In genomic region chr7:24298973-24299708, GRCm38 (mm10) we compare ENCODE assay signal across 8 mouse cellular contexts. TPM values are rescaled to one million over a fixed set of nuclear protein-coding genes. Genes with fewer than 3 reads are reported as not detected.
DNase-seq lines count a peak whose midpoint lies in the region; ATAC-seq and TF ChIP-seq lines count a peak whose summit lies in the region.

No protein-coding gene starts in this region.

- H3K36me3 ChIP-seq in forebrain, postnatal 0 days (ENCODE audit: insufficient read depth): peaks cover 49% of the 10 kb centered on the region
- peaks cover 39% of the 10 kb centered on the region for H3K36me3 ChIP-seq in lung, embryonic 14.5 days (ENCODE audit: insufficient read depth)

- peak; percentile 74 for DNase-seq in Muller cell, postnatal 12 days (ENCODE audit: inconsistent ontology term)
- peak; percentile 86 for DNase-seq in cerebellum, adult 8-10 months
- peak; percentile 95 for DNase-seq in forebrain, postnatal 0 days
- peak; percentile 76 for DNase-seq in heart, postnatal 4 days
- peak; percentile 87 to 89 for DNase-seq in layer of hippocampus, adult 8-10 months (ENCODE audit: low spot score in 2 of 2)
- DNase-seq in lung, embryonic 14.5 days: peak; percentile 97
- peak; percentile 82 for DNase-seq in testis, postnatal 14 days (ENCODE audit: low spot score)

- peak overlapping the region; percentile 75 for H3K4me3 ChIP-seq in forebrain, postnatal 0 days (ENCODE audit: low read depth, low read length)
- peak overlapping the region; percentile 72 for H3K4me3 ChIP-seq in lung, embryonic 14.5 days (ENCODE audit: low read depth, low read length)

- peak overlapping the region; percentile 77 for H3K9ac ChIP-seq in forebrain, postnatal 0 days
- peak overlapping the region; percentile 79 for H3K9ac ChIP-seq in lung, embryonic 14.5 days

- ATAC-seq in forebrain, postnatal 0 days: peak; percentile 95
- ATAC-seq in lung, embryonic 14.5 days (ENCODE audit: insufficient read depth): peak; percentile 94
- ATAC-seq in neutrophil, adult 5-6 weeks (ENCODE audit: extremely low read depth, insufficient number of reproducible peaks, low FRiP score, poor library complexity, severe bottlenecking): peak; percentile 82

- WGBS in forebrain, postnatal 0 days: under 1% methylated on average over 40 of the region's 47 CpGs
- WGBS in lung, embryonic 14.5 days: under 1% methylated on average over 46 of the region's 47 CpGs

- H3K27ac ChIP-seq in forebrain, postnatal 0 days (ENCODE audit: low read depth, low read length): peak overlapping the region; percentile 95
- peak overlapping the region; percentile 93 for H3K27ac ChIP-seq in lung, embryonic 14.5 days (ENCODE audit: low read depth)

- H3K4me1 ChIP-seq in forebrain, postnatal 0 days (ENCODE audit: insufficient read depth): peaks cover 4% of the 10 kb centered on the region; the same call in 1 of the 2 replicates
- H3K4me1 ChIP-seq in lung, embryonic 14.5 days (ENCODE audit: insufficient read depth): peaks cover 6% of the 10 kb centered on the region; the same call in 1 of the 2 replicates

- TF ChIP-seq CTCF in forebrain, postnatal 0 days (IDR thresholded peaks at IDR 0.05; ENCODE audit: low read depth): peak; percentile 64
- peak; percentile 58 for TF ChIP-seq CTCF in lung, embryonic 14.5 days (IDR thresholded peaks at IDR 0.05; ENCODE audit: low read depth)

- peak overlapping the region; percentile 54 for H3K4me2 ChIP-seq in forebrain, postnatal 0 days (ENCODE audit: low read depth)
- peak overlapping the region; percentile 91 for H3K4me2 ChIP-seq in lung, embryonic 14.5 days

- H3K9me3 ChIP-seq in forebrain, postnatal 0 days (ENCODE audit: low read length): no peaks in the 10 kb centered on the region
- H3K9me3 ChIP-seq in lung, embryonic 14.5 days (ENCODE audit: low read depth, low read length): no peaks in the 10 kb centered on the region

- no peaks in the 10 kb centered on the region for H3K27me3 ChIP-seq in forebrain, postnatal 0 days (ENCODE audit: insufficient read depth, low read length)
- no peaks in the 10 kb centered on the region for H3K27me3 ChIP-seq in lung, embryonic 14.5 days (ENCODE audit: insufficient read depth, low read length)

RNA-seq across cellular contexts. Expression of gene Zfp61, which starts 1.9 kb away (rescaled TPM):
- total RNA-seq in forebrain, postnatal 0 days (2014; rRNA removed): 32.9 and 34.8 TPM in 2 replicates
- polyA plus RNA-seq in forebrain, postnatal 0 days (2015; fragmentation: Nextera tagmentation; extraction: Ambion mirVana): 24.5 and 30.8 TPM in 2 replicates
- 1 to 10 TPM; 4.2 to 6.6 TPM for total RNA-seq in heart, postnatal 4 days (2021)
- 10 to 100 TPM; 19.3 to 30.5 (median 24.7) TPM for total RNA-seq in layer of hippocampus, adult 8-10 months (2022)
- 32.1 and 32.4 TPM in 2 replicates for polyA plus RNA-seq in lung, embryonic 14.5 days (2014; fragmentation: Nextera tagmentation; extraction: Ambion mirVana)
- total RNA-seq in neutrophil, adult 5-6 weeks (2017): 8.3 and 10.1 TPM in 2 replicates

RNA-seq across cellular contexts. Expression of gene Zfp94, which starts 17.3 kb away (rescaled TPM):
- total RNA-seq in forebrain, postnatal 0 days (2014; rRNA removed): 15.8 and 16.9 TPM in 2 replicates
- 19.3 and 21.2 TPM in 2 replicates for polyA plus RNA-seq in forebrain, postnatal 0 days (2015; fragmentation: Nextera tagmentation; extraction: Ambion mirVana)
- 1 to 10 TPM; 1.0 to 1.8 TPM for total RNA-seq in heart, postnatal 4 days (2021)
- 10 to 100 TPM; 14.4 to 18.3 (median 15.6) TPM for total RNA-seq in layer of hippocampus, adult 8-10 months (2022)
- polyA plus RNA-seq in lung, embryonic 14.5 days (2014; fragmentation: Nextera tagmentation; extraction: Ambion mirVana): 8.6 and 9.8 TPM in 2 replicates
- total RNA-seq in neutrophil, adult 5-6 weeks (2017): 8.7 and 14.6 TPM in 2 replicates

RNA-seq across cellular contexts. Expression of gene Zfp93, which starts 28.9 kb away (rescaled TPM):
- total RNA-seq in forebrain, postnatal 0 days (2014; rRNA removed): 9.7 and 13.2 TPM in 2 replicates
- polyA plus RNA-seq in forebrain, postnatal 0 days (2015; fragmentation: Nextera tagmentation; extraction: Ambion mirVana): 2.0 and 2.4 TPM in 2 replicates
- total RNA-seq in heart, postnatal 4 days (2021): 1 to 10 TPM; 3.7 to 4.8 TPM
- total RNA-seq in layer of hippocampus, adult 8-10 months (2022): 10 to 100 TPM; 12.4 to 20.1 (median 13.8) TPM
- 8.4 and 8.6 TPM in 2 replicates for polyA plus RNA-seq in lung, embryonic 14.5 days (2014; fragmentation: Nextera tagmentation; extraction: Ambion mirVana)
- total RNA-seq in neutrophil, adult 5-6 weeks (2017): 0.37 and 0.47 TPM in 2 replicates

RNA-seq across cellular contexts. Expression of gene Tescl, which starts 34.6 kb away (rescaled TPM):
- not detected in 2 replicates for total RNA-seq in forebrain, postnatal 0 days (2014; rRNA removed)
- not detected in 2 replicates for polyA plus RNA-seq in forebrain, postnatal 0 days (2015; fragmentation: Nextera tagmentation; extraction: Ambion mirVana)
- total RNA-seq in heart, postnatal 4 days (2021): under 1 TPM; 0.32 to 0.33 TPM
- not detected for total RNA-seq in layer of hippocampus, adult 8-10 months (2022)
- polyA plus RNA-seq in lung, embryonic 14.5 days (2014; fragmentation: Nextera tagmentation; extraction: Ambion mirVana): not detected in 2 replicates
- total RNA-seq in neutrophil, adult 5-6 weeks (2017): not detected in 2 replicates

RNA-seq across cellular contexts. Expression of gene Zfp108, which starts 44.5 kb away (rescaled TPM):
- total RNA-seq in forebrain, postnatal 0 days (2014; rRNA removed): 9.1 and 13.0 TPM in 2 replicates
- 1.9 and 3.1 TPM in 2 replicates for polyA plus RNA-seq in forebrain, postnatal 0 days (2015; fragmentation: Nextera tagmentation; extraction: Ambion mirVana)
- 1 to 10 TPM; 1.2 to 1.4 TPM for total RNA-seq in heart, postnatal 4 days (2021)
- 10 to 100 TPM in 1 of 4 experiments, 1 to 10 TPM in 3; 8.0 to 10.2 (median 9.0) TPM for total RNA-seq in layer of hippocampus, adult 8-10 months (2022)
- 3.3 and 4.7 TPM in 2 replicates for polyA plus RNA-seq in lung, embryonic 14.5 days (2014; fragmentation: Nextera tagmentation; extraction: Ambion mirVana)
- total RNA-seq in neutrophil, adult 5-6 weeks (2017): 0.47 and 0.49 TPM in 2 replicates

Comparison
In these comparisons a context has a peak if more than half of its experiments do, and no peak if none do; other contexts are left out.
1. Peak in every context shown above with its lines: DNase-seq, ATAC-seq, H3K4me3 ChIP-seq and H3K27ac ChIP-seq.